Mouse (Mus musculus): ENCODE measurements at regions not wholly inside any gene's neighbourhood (a gene's known extent, or its start where the extent isn't known, plus 50 kb on each side); places are given as distances from the start of the nearest gene placed in this dataset.

GRCm38 (mm10) chr16:27878499-27878898 is 489.8 kb downstream of the Ccdc50 start:
- no peak for DNase-seq (ENCODE audit: low read depth, low spot score)

GRCm38 (mm10) chr16:27878950-27879349 is 490.3 kb downstream of the Ccdc50 start:
- no peak for DNase-seq (ENCODE audit: low read depth, low spot score)

- DNase-seq (ENCODE audit: low read depth, low spot score): no peak
Observed at GRCm38 (mm10) chr16:27884363-27884762, 495.7 kb downstream of the Ccdc50 start.

- no peak for DNase-seq (ENCODE audit: low read depth, low spot score)
Observed at GRCm38 (mm10) chr16:27906036-27906435, 517.4 kb downstream of the Ccdc50 start.

- DNase-seq (ENCODE audit: low read depth, low spot score): no peak
Observed at GRCm38 (mm10) chr16:27915422-27915821, 526.8 kb downstream of the Ccdc50 start.

- DNase-seq (ENCODE audit: low read depth, low spot score): peak; percentile 55
Observed at GRCm38 (mm10) chr16:27925528-27926360, 537.1 kb downstream of the Ccdc50 start.

- DNase-seq (ENCODE audit: low read depth, low spot score): no peak
Observed at GRCm38 (mm10) chr16:27926361-27926651, 537.6 kb downstream of the Ccdc50 start.

- no peak for DNase-seq (ENCODE audit: low read depth, low spot score)
Observed at GRCm38 (mm10) chr16:27949291-27949690, 560.6 kb downstream of the Ccdc50 start.

GRCm38 (mm10) chr16:27949811-27950210 is 561.1 kb downstream of the Ccdc50 start:
- DNase-seq (ENCODE audit: low read depth, low spot score): no peak

- no peak for DNase-seq (ENCODE audit: low read depth, low spot score)
Observed at GRCm38 (mm10) chr16:27962811-27963210, 574.1 kb downstream of the Ccdc50 start.

- DNase-seq (ENCODE audit: low read depth, low spot score): no peak
Observed at GRCm38 (mm10) chr16:27978730-27979440, 590.2 kb downstream of the Ccdc50 start.

GRCm38 (mm10) chr16:28015276-28015897 is 626.7 kb downstream of the Ccdc50 start:
- no peak for DNase-seq (ENCODE audit: low read depth, low spot score)

- DNase-seq (ENCODE audit: low read depth, low spot score): no peak
Observed at GRCm38 (mm10) chr16:28018311-28018710, 629.6 kb downstream of the Ccdc50 start.

- DNase-seq (ENCODE audit: low read depth, low spot score): no peak
Observed at GRCm38 (mm10) chr16:28038954-28039353, 650.3 kb downstream of the Ccdc50 start.

GRCm38 (mm10) chr16:28043046-28043445 is 654.4 kb downstream of the Ccdc50 start:
- DNase-seq (ENCODE audit: low read depth, low spot score): no peak

GRCm38 (mm10) chr16:28064785-28065301 is 676.2 kb downstream of the Ccdc50 start:
- DNase-seq (ENCODE audit: low read depth, low spot score): no peak

GRCm38 (mm10) chr16:28082891-28083649 is 669.8 kb downstream of the Fgf12 start:
- DNase-seq (ENCODE audit: low read depth, low spot score): no peak

- DNase-seq (ENCODE audit: low read depth, low spot score): no peak
Observed at GRCm38 (mm10) chr16:28089489-28090134, 663.3 kb downstream of the Fgf12 start.

- no peak for DNase-seq (ENCODE audit: low read depth, low spot score)
Observed at GRCm38 (mm10) chr16:28104255-28105076, 648.4 kb downstream of the Fgf12 start.

GRCm38 (mm10) chr16:28105085-28105484 is 647.8 kb downstream of the Fgf12 start:
- DNase-seq (ENCODE audit: low read depth, low spot score): no peak
